Mouse (Mus musculus) CH12.LX (cell line): ENCODE measurements at regions not wholly inside any gene's neighbourhood (a gene's known extent, or its start where the extent isn't known, plus 50 kb on each side); places are given as distances from the start of the nearest gene placed in this dataset.

Source experiments
- BHLHE40 ChIP-seq: IDR thresholded peaks from 2 replicates; pipeline ENCODE4 v1.6.1; 2011; ENCODE audit warnings: mild to moderate bottlenecking, low read depth, low read length, improper control_type of control experiment
- CTCF ChIP-seq, 2 experiments: IDR thresholded peaks in 1 of 2; conservative IDR thresholded peaks in 1 of 2; 2 replicates each; pipeline ENCODE4 v1.5.1; 2011 to 2012; ENCODE audit warnings: low read depth in 2 of 2, low read length in 2 of 2, improper control_type of control experiment in 1 of 2, inconsistent platforms in 1 of 2, mild to moderate bottlenecking in 1 of 2, moderate library complexity in 1 of 2
- EP300 ChIP-seq: IDR thresholded peaks from 2 replicates; pipeline ENCODE4 v1.6.1; 2011; ENCODE audit warnings: low read length, improper control_type of control experiment
- ETS1 ChIP-seq: conservative IDR thresholded peaks from 2 replicates; pipeline ENCODE4 v1.6.1; 2012; ENCODE audit warnings: low read depth, mild to moderate bottlenecking, inconsistent platforms, low read length, improper control_type of control experiment, moderate library complexity
- GABPA ChIP-seq: IDR thresholded peaks from 2 replicates; pipeline ENCODE4 v1.6.1; 2012; ENCODE audit warnings: low read depth, low read length, improper control_type of control experiment, inconsistent platforms; ENCODE audit not compliant: insufficient replicate concordance
- HCFC1 ChIP-seq: IDR thresholded peaks from 2 replicates; pipeline ENCODE4 v1.6.1; 2012; ENCODE audit warnings: low read depth, mild to moderate bottlenecking, inconsistent platforms, low read length, improper control_type of control experiment
- MAFK ChIP-seq: IDR thresholded peaks from 2 replicates; pipeline ENCODE4 v1.6.1; 2011; ENCODE audit warnings: low read length, improper control_type of control experiment; ENCODE audit not compliant: insufficient replicate concordance
- MEF2A ChIP-seq: IDR thresholded peaks from 2 replicates; pipeline ENCODE4 v1.6.1; 2014; ENCODE audit warnings: low read depth, mild to moderate bottlenecking, inconsistent platforms, low read length, improper control_type of control experiment, borderline replicate concordance
- NELFE ChIP-seq: IDR thresholded peaks from 2 replicates; pipeline ENCODE4 v1.6.1; 2011; ENCODE audit warnings: low read depth, low read length, improper control_type of control experiment
- NRF1 ChIP-seq: IDR thresholded peaks from 2 replicates; pipeline ENCODE4 v1.6.1; 2014; ENCODE audit warnings: low read depth, mild to moderate bottlenecking, inconsistent platforms, low read length, improper control_type of control experiment, moderate library complexity
- ZC3H11A ChIP-seq: IDR thresholded peaks from 2 replicates; pipeline ENCODE4 v1.6.1; 2012; ENCODE audit warnings: low read depth, mild to moderate bottlenecking, inconsistent platforms, low read length, improper control_type of control experiment

GRCm38 (mm10) chr3:38742155-38742554, 144.6 kb upstream of the Fat4 start:
- TF ChIP-seq CTCF (conservative IDR thresholded peaks at IDR 0.05 in 1 of 2, IDR thresholded peaks at IDR 0.05 in 1 of 2; ENCODE audit: low read depth in 2 of 2, low read length in 2 of 2), result no peak
- no peak for TF ChIP-seq EP300
- no peak for TF ChIP-seq NRF1
- TF ChIP-seq NELFE, result no peak
- no peak for TF ChIP-seq ZC3H11A
- no peak for TF ChIP-seq MEF2A
- TF ChIP-seq HCFC1, result no peak
- TF ChIP-seq ETS1, result no peak
- no peak for TF ChIP-seq MAFK
- TF ChIP-seq BHLHE40, result no peak
- TF ChIP-seq GABPA, result no peak
